Mouse (Mus musculus) liver, postnatal 0 days (tissue): ENCODE measurements around the gene Fam83d. TPM values are rescaled to one million over a fixed set of nuclear protein-coding genes. Genes with fewer than 3 reads are reported as not detected.
A peak's percentile ranks its signal among the peaks of the same experiment; 100 is the strongest.

Experiments
- ATAC-seq: fragments of 200-750 bp; cut with Nextera tagmentation; 2 replicates; pipeline ENCODE4 v1.8.0; 2017; ENCODE audit warnings: mild to moderate bottlenecking, moderate library complexity
- DNase-seq: peaks from one replicate; pipeline ENCODE4 v3.0.0-alpha.2; 2016
- H3K27ac ChIP-seq: fragments of 300-500 bp; sonication (generic); 2 replicates; pipeline ENCODE4 v1.5.1; 2014; ENCODE audit warnings: antibody characterized with exemption, moderate library complexity, mild to moderate bottlenecking, low read depth
- H3K27me3 ChIP-seq: fragments of 300-500 bp; sonication (generic); 2 replicates; pipeline ENCODE4 v1.6.1; 2014; ENCODE audit warnings: low read length, control low read depth, mixed read lengths; ENCODE audit not compliant: insufficient read depth
- H3K36me3 ChIP-seq: fragments of 300-500 bp; sonication (generic); replicated peaks from 2 replicates; pipeline ENCODE4 v1.6.1; 2014; ENCODE audit warnings: mild to moderate bottlenecking, control low read depth, low read length, moderate library complexity, mixed read lengths; ENCODE audit not compliant: insufficient read depth
- H3K4me1 ChIP-seq: fragments of 300-500 bp; sonication (generic); 2 replicates; pipeline ENCODE4 v1.6.1; 2014; ENCODE audit warnings: antibody characterized with exemption, mild to moderate bottlenecking, control low read depth; ENCODE audit not compliant: insufficient read depth
- H3K4me2 ChIP-seq: fragments of 300-500 bp; sonication (generic); 2 replicates; pipeline ENCODE4 v1.6.1; 2014; ENCODE audit warnings: low read depth, mild to moderate bottlenecking, low read length, moderate library complexity, mixed read lengths
- H3K4me3 ChIP-seq: fragments of 300-500 bp; sonication (generic); 2 replicates; pipeline ENCODE4 v1.5.1; 2014; ENCODE audit warnings: low read depth, low read length
- H3K9ac ChIP-seq: fragments of 300-500 bp; sonication (generic); replicated peaks from 2 replicates; pipeline ENCODE4 v1.6.1; 2014; ENCODE audit warnings: mild to moderate bottlenecking, moderate library complexity
- H3K9me3 ChIP-seq: fragments of 300-500 bp; sonication (generic); 2 replicates; pipeline ENCODE4 v1.6.1; 2016; ENCODE audit warnings: mild to moderate bottlenecking, control low read depth, low read length, mixed read lengths
- CTCF ChIP-seq: sonication (generic); IDR thresholded peaks from 2 replicates; pipeline ENCODE4 v1.5.1; 2016; ENCODE audit warnings: antibody characterized with exemption, low read depth
- EP300 ChIP-seq: IDR thresholded peaks from 2 replicates; pipeline ENCODE4 v1.6.1; 2016; ENCODE audit warnings: antibody characterized with exemption, low read depth, mild to moderate bottlenecking
- WGBS: fragments of 180-500 bp; shearing (Covaris S2); extraction: QIAGEN DNeasy Blood & Tissue Kit; methylation state at CpG from one replicate; pipeline ENCODE4 v1.1.7; 2014; ENCODE audit not compliant: insufficient replicate concordance; 5-methylcytosine and 5-hydroxymethylcytosine counted together
- polyA plus RNA-seq: library from polyadenylated mRNA; unstranded; fragments of >200 nt; fragmentation: Nextera tagmentation; extraction: Ambion mirVana; gene quantifications from 2 replicates; pipeline ENCODE4 v1.2.1, GENCODE M21; 2015

Gene Fam83d
- polyA plus RNA-seq, 1 experiment from 2014 or later = 5.7 TPM

GRCm38 (mm10) chr2:158723806-158724205, 44.1 kb upstream of the Fam83d start:
- WGBS = 12% methylated on average over 6 of the region's 6 CpGs
- H3K4me3 ChIP-seq = no peak overlapping the region
- 0 out of 2 replicates have a peak overlapping the region, but pooled peaks have one; percentile 30 for H3K9ac ChIP-seq
- no peaks in the 10 kb centered on the region; the same call in 1 of the 2 replicates for H3K4me1 ChIP-seq
- DNase-seq (no peak), ATAC-seq (no peak)
- no peaks in the 10 kb centered on the region for H3K9me3 ChIP-seq
- peak overlapping the region; percentile 79 for H3K27ac ChIP-seq
- H3K36me3 ChIP-seq = no peaks in the 10 kb centered on the region
- no peak overlapping the region for H3K4me2 ChIP-seq
- no peaks in the 10 kb centered on the region for H3K27me3 ChIP-seq
- TF ChIP-seq EP300 (no peak), CTCF (no peak)

GRCm38 (mm10) chr2:158726252-158726651, 41.6 kb upstream of the Fam83d start:
- ATAC-seq (no peak), DNase-seq (no peak)
- Histone ChIP-seq H3K36me3 (no peaks in the 10 kb centered on the region), H3K4me1 (no peaks in the 10 kb centered on the region; the same call in 1 of the 2 replicates), H3K9me3 (no peaks in the 10 kb centered on the region), H3K27me3 (no peaks in the 10 kb centered on the region), H3K27ac (no peak overlapping the region), H3K9ac (no peak overlapping the region), H3K4me3 (no peak overlapping the region), H3K4me2 (no peak overlapping the region)
- WGBS = 70% methylated on average over 6 of the region's 6 CpGs
- no peak for TF ChIP-seq EP300
- TF ChIP-seq CTCF = peak; percentile 22; the same call in 1 of the 2 replicates

DNA sequence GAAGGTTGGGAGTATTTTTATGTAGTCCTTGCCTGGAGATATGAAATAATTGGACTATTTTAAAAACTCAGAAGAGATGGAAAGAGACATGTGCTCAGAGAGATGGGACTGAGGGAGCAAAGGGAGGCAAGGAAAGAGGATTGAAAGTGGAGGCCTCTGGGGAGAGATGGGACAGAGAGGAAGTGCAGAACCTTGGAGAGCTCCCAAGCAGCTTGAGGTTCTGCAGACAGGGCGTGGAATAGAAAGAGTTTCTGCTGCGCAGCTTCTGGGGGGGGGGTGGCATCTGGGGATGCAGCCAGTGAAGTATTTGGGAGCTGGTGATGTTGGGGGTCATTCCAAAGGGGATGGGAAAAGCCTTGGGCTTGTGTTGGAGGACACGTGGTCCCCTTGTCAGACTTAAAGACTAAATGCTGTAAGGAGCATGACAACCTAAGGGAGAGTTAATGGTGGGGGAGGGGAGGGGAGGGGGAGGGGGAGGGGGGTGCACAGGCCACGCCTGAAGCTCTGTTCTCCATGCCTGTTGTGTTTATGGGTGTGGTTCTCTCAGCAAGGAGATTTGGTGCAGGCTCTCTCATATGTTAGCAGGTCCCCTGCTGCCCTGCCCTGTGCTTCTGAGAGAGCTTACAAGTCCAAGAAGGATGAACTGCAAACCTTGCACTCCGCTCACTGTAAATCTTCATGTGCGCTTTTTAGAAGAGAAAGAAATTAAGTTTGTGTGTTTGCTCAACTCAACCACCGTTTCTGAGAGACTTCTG, 39.7 kb upstream of the Fam83d start:
- no peak for DNase-seq
- no peaks in the 10 kb centered on the region; the same call in none of the 2 replicates for H3K4me1 ChIP-seq

GRCm38 (mm10) chr2:158730896-158731295, 37.0 kb upstream of the Fam83d start:
- Histone ChIP-seq H3K4me3 (no peak overlapping the region), H3K9me3 (no peaks in the 10 kb centered on the region), H3K4me2 (no peak overlapping the region), H3K4me1 (peaks cover 8% of the 10 kb centered on the region; the same call in 1 of the 2 replicates), H3K27me3 (no peaks in the 10 kb centered on the region), H3K27ac (no peak overlapping the region), H3K9ac (no peak overlapping the region), H3K36me3 (no peaks in the 10 kb centered on the region)
- TF ChIP-seq CTCF (no peak), EP300 (no peak)
- DNase-seq (no peak), ATAC-seq (no peak)
- 66% methylated on average over 3 of the region's 3 CpGs for WGBS

More for the DNA sequence above, 39.7 kb upstream of the Fam83d start:
- ATAC-seq = no peak
- H3K27me3 ChIP-seq = no peaks in the 10 kb centered on the region
- H3K9ac ChIP-seq = no peak overlapping the region
- H3K27ac ChIP-seq = no peak overlapping the region
- H3K4me2 ChIP-seq = no peak overlapping the region
- H3K9me3 ChIP-seq = no peaks in the 10 kb centered on the region
- WGBS = 47% methylated on average over 7 of the region's 7 CpGs
- no peak for TF ChIP-seq CTCF
- TF ChIP-seq EP300 = no peak
- H3K36me3 ChIP-seq = no peaks in the 10 kb centered on the region
- H3K4me3 ChIP-seq = no peak overlapping the region

DNA sequence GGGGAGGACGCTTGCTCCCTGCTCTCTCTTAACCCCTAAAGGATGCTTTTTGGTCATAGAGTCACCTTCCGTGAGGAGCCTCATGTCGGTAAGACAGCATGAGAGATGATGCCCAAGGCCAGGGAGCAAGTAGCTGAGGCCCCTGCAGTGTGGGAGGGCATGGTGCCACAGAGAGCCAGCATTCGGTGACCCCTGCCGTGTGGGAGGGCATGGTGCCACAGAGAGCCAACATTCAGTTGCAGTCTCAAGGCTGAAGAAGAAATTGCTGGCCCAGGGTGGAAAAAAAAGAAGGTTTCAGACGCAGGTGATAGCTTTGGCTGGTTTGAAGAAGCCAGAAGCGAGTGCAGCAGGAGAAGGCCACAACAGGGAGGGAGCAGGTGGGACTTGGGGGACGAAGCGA, 35.4 kb upstream of the Fam83d start:
- Histone ChIP-seq H3K36me3 (no peaks in the 10 kb centered on the region), H3K9me3 (no peaks in the 10 kb centered on the region), H3K4me3 (no peak overlapping the region), H3K27ac (no peak overlapping the region), H3K9ac (no peak overlapping the region), H3K27me3 (no peaks in the 10 kb centered on the region), H3K4me2 (no peak overlapping the region), H3K4me1 (peaks cover 8% of the 10 kb centered on the region; the same call in 1 of the 2 replicates)
- DNase-seq (no peak), ATAC-seq (no peak)
- TF ChIP-seq EP300 = no peak
- no peak for TF ChIP-seq CTCF
- WGBS = 79% methylated on average over 9 of the region's 9 CpGs

DNA sequence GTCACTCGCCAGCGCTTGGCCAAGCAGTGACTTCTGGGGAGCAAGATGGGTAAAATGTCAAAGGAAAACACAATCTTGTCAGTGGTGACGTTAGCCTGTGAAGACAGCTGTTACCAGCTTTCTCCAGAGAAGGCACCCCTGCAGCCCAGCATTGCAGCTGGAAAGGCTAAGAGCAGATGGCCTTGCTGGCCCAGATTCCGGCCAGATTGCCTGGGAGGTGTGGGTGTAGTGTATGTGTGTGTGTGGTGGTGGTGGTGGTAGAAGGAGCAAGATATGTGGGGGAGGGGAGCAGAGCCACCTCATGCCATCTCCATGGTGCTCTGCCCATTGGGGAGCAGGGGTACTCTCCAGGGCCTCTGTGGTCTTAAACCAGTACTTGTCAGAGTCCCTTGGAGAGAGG, 34.8 kb upstream of the Fam83d start:
- Histone ChIP-seq H3K27me3 (no peaks in the 10 kb centered on the region), H3K27ac (peak overlapping the region; percentile 71; the same call in 1 of the 2 replicates), H3K4me3 (no peak overlapping the region), H3K4me2 (no peak overlapping the region), H3K36me3 (no peaks in the 10 kb centered on the region), H3K9me3 (no peaks in the 10 kb centered on the region), H3K9ac (no peak overlapping the region), H3K4me1 (peaks cover 8% of the 10 kb centered on the region; the same call in 1 of the 2 replicates)
- DNase-seq (no peak), ATAC-seq (no peak)
- TF ChIP-seq CTCF (no peak), EP300 (no peak)
- 60% methylated on average over 4 of the region's 4 CpGs for WGBS
